Mouse (Mus musculus): Measurements from ENCODE around the gene Hist2h4. TPM values are rescaled to one million over a fixed set of nuclear protein-coding genes. Genes with fewer than 3 reads are reported as not detected.

Hist2h4 gene
- 5.1 and 5.6 TPM in 2 replicates for polyA plus RNA-seq (2012; rRNA removed)

DNA sequence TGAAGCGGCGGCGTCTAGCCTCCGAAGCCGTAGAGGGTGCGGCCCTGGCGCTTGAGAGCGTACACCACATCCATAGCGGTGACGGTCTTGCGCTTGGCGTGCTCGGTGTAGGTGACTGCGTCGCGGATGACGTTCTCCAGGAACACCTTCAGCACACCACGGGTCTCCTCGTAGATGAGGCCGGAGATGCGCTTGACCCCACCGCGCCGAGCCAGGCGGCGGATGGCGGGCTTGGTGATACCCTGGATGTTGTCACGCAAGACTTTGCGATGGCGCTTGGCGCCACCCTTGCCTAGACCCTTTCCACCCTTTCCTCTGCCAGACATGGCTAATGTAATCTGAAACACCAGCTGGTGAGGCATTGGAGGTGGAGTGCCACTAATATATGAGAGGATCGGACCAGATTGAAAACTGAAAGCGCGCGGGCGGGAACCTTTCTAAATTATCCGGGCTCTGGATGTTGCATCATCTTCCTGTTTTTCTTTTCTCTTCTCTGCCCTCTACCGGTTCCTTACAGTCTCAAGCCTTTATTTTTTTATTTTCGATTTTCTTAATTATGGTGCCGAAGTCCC, at the start of gene Hist2h4:
Hist2h4 (minus strand) TSS at position 333 of the 572 bp plus-strand sequence.
- TF ChIP-seq POLR2A (IDR thresholded peaks at IDR 0.05; ENCODE audit: borderline replicate concordance, extremely low read depth, low read depth, low read length) (peak; percentile 100), CTCF (IDR thresholded peaks at IDR 0.05; ENCODE audit: insufficient read depth, low read length) (0 out of 2 replicates have a peak, but pooled peaks have one; percentile 5)
- peak; percentile 95 for DNase-seq
- peaks cover 15% of the 10 kb centered on the region for H3K4me1 ChIP-seq (ENCODE audit: control insufficient read depth, insufficient read depth, low read length)
- peak within 1 kb of the TSS; percentile 99 for H3K4me3 ChIP-seq (replicated peaks; ENCODE audit: extremely low read depth, low read depth, low read length)
- WGBS = under 1% methylated on average over 40 of the region's 40 CpGs

DNA sequence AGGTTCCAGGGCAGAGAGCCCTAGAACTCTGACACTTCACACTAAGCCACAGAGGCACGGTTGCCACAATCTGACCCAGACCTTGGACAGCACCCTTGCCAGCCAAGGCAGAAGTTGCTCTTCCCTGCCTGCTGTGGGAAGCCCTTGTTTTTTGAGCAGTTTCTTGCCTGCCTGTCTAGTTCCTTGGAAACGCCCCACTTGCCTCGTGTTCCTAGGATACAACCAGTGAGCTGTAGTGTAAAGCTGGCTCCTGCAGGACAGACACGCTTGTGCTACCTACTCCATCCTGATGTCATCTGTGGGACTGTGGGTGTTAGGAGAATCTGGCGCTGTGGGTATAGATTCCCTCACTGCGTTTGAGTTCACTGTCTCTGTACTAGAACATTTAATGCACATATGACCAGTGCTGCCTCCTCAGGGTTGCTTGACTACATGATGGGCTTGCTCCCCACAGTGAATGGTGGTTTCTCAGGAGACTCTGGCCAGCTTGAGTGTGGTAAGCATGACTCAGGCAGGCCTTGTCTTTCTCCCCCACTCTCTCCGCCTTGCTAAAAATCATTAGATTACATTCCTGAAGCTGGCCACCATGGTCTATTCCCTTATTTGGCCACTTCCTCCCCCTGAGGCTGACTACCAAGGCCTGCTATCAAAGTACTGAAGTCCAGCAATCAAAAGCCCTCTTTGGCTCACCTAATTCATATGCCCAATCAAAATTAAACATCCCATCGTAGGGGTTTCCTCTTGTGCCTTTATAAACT, 49.4 kb upstream of the Hist2h4 start:
- 57% methylated on average over 8 of the region's 8 CpGs for WGBS
- H3K4me1 ChIP-seq (ENCODE audit: control insufficient read depth, insufficient read depth, low read length) = no peaks in the 10 kb centered on the region
- no peak overlapping the region for H3K4me3 ChIP-seq (replicated peaks; ENCODE audit: extremely low read depth, low read depth, low read length)
- DNase-seq = no peak
- TF ChIP-seq CTCF (IDR thresholded peaks at IDR 0.05; ENCODE audit: insufficient read depth, low read length) = no peak
- no peak for TF ChIP-seq POLR2A (IDR thresholded peaks at IDR 0.05; ENCODE audit: borderline replicate concordance, extremely low read depth, low read depth, low read length)

DNA sequence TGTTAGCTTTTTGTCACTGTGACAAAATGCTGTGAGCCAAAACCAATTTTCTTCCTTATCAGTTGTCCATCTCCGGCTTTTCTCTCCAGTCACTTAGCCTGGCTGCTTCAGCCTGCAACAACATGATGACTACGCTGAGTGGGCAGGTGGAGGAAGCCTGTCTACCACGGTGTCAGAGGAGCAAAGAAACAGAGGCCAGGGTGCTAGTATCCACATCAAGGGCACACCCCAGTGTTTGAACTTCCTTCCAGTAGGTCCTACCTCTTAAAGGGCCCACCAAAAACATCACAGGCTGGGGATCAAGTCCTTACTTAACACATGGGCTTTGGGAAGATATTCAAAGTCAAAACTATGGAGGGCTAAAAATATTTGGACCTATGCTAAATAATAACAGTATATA, 46.3 kb upstream of the Hist2h4 start:
- TF ChIP-seq CTCF (IDR thresholded peaks at IDR 0.05; ENCODE audit: insufficient read depth, low read length) (no peak), POLR2A (IDR thresholded peaks at IDR 0.05; ENCODE audit: borderline replicate concordance, extremely low read depth, low read depth, low read length) (no peak)
- no peak for DNase-seq
- no peaks in the 10 kb centered on the region for H3K4me1 ChIP-seq (ENCODE audit: control insufficient read depth, insufficient read depth, low read length)
- WGBS = 45% methylated on average over 3 of the region's 3 CpGs
- H3K4me3 ChIP-seq (replicated peaks; ENCODE audit: extremely low read depth, low read depth, low read length) = no peak overlapping the region

DNA sequence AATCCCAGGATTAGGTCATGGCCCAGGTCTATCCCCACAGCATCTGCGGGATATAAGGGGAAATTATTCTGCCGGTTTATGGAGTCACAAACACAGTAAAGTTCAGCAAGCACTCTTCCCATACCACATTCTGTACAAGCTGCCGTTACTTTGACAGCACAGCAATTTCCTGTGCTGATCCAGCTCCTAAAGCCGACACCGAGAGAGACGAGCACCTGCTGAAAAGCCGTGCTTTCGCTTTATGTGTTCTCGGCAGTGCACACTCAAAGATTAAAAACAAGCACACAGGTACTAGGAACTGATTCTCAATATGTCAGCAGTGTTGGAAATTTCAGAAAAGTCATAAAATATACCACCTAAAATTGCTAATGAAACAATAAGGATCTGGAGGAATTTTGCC, 43.4 kb upstream of the Hist2h4 start:
- H3K4me3 ChIP-seq (replicated peaks; ENCODE audit: extremely low read depth, low read depth, low read length) = no peak overlapping the region
- no peak for TF ChIP-seq CTCF (IDR thresholded peaks at IDR 0.05; ENCODE audit: insufficient read depth, low read length)
- no peak for TF ChIP-seq POLR2A (IDR thresholded peaks at IDR 0.05; ENCODE audit: borderline replicate concordance, extremely low read depth, low read depth, low read length)
- H3K4me1 ChIP-seq (ENCODE audit: control insufficient read depth, insufficient read depth, low read length) = no peaks in the 10 kb centered on the region
- no peak for DNase-seq
- WGBS = 52% methylated on average over 9 of the region's 9 CpGs

DNA sequence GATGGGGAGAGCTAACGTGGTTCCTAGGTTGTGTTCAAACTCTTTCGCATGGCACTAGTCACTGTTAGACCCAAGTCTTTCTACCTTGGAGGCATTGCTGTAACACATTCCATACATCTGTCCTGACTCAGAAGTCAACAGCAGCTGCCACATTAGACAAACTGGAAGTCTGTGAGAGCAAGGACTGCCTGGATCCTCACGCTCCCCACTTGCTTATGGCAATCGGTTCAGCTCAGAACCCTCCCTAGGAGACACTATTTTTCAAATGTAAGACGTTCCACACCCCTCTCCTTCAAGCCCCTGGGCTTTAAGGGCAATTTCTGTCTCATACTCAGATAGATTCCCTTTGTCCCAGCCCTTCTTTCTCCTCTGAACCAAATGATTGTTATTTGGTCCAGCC, 39.0 kb upstream of the Hist2h4 start:
- WGBS = 81% methylated on average over 5 of the region's 5 CpGs
- no peaks in the 10 kb centered on the region for H3K4me1 ChIP-seq (ENCODE audit: control insufficient read depth, insufficient read depth, low read length)
- H3K4me3 ChIP-seq (replicated peaks; ENCODE audit: extremely low read depth, low read depth, low read length) = no peak overlapping the region
- no peak for DNase-seq
- no peak for TF ChIP-seq CTCF (IDR thresholded peaks at IDR 0.05; ENCODE audit: insufficient read depth, low read length)
- no peak for TF ChIP-seq POLR2A (IDR thresholded peaks at IDR 0.05; ENCODE audit: borderline replicate concordance, extremely low read depth, low read depth, low read length)

DNA sequence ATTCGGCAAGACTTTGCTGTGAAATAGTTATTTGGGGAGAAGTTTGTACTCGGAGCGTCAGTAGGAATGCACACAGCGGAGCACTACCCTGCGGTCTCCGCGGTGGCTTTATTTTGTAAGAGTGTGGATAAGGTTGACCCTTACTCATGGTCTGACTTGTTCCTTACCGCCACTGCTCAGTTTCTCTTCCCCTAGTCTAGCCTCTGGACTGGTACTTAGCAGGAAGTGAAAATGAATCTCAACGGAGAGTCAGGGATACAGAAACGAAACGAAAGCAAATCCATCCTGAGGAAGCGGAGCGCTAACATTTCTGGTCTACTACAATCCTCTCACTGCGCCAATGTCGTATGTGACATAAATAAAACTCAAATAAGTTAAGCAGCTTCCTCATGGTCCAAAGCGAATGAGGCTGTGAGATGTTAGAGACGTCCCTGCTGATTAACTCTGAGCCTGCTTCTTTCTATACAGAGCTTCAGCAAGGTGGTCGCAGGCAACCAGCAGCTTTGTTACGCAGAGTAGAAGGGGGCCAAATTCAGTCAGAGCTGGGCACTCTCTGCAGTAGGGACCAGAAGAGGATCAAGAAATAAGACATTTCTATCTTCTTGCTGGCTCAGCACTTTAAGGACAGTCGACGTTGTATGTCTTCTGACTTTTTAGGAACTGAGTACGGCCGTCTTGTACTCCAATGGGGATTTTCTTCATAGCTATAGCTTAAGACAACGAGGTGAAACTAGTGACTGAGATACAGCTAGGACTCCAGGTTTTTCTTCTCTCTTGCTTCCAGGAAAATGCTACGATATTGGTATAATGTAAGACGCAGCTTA, 37.8 kb upstream of the Hist2h4 start:
- DNase-seq = no peak
- Histone ChIP-seq H3K4me3 (replicated peaks; ENCODE audit: extremely low read depth, low read depth, low read length) (peak overlapping the region; percentile 51), H3K4me1 (ENCODE audit: control insufficient read depth, insufficient read depth, low read length) (no peaks in the 10 kb centered on the region)
- no peak for TF ChIP-seq CTCF (IDR thresholded peaks at IDR 0.05; ENCODE audit: insufficient read depth, low read length)
- TF ChIP-seq POLR2A (IDR thresholded peaks at IDR 0.05; ENCODE audit: borderline replicate concordance, extremely low read depth, low read depth, low read length) = no peak
- WGBS = 49% methylated on average over 26 of the region's 26 CpGs

DNA sequence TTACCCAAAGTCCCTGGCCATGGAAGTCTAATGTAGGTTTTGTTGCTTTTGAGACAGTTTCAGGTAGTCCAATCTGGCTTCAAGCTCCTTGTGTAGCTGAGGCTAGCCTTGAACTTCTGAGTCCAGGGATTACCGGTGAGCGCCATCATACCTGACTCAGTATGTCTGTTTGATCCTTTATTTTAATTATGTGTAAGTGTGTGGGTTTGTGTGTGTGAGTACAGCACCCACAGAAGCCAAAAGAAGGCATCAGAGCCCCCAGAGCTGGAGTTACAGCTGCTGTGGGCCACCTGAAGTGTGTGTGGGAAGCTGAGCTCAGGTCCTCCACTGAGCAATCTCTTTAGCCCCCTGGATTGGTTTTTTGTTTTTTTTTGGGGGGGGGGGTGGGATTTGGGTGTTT, 36.5 kb upstream of the Hist2h4 start:
- DNase-seq = no peak
- TF ChIP-seq POLR2A (IDR thresholded peaks at IDR 0.05; ENCODE audit: borderline replicate concordance, extremely low read depth, low read depth, low read length) (no peak), CTCF (IDR thresholded peaks at IDR 0.05; ENCODE audit: insufficient read depth, low read length) (no peak)
- WGBS = 99% methylated on average over 2 of the region's 2 CpGs
- no peaks in the 10 kb centered on the region for H3K4me1 ChIP-seq (ENCODE audit: control insufficient read depth, insufficient read depth, low read length)
- no peak overlapping the region for H3K4me3 ChIP-seq (replicated peaks; ENCODE audit: extremely low read depth, low read depth, low read length)

DNA sequence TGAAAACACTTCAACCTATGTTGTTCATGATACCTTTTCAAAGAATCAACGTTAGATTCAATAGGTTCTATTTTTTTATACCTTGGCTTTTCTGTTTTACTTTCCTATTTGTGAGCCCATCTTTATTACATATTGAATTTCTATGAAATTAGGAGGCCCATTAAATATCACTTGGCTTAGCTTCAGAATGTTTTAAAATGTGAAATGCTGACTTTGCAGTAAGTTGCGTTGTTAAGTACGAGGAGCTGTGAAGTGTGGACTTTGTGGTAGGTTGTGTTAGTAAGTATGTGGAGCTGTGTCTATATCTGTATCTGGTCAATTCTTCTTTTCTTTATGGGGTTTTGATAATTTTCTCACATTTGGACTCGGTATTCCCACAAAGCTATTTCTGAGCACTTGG, 35.2 kb upstream of the Hist2h4 start:
- no peak overlapping the region for H3K4me3 ChIP-seq (replicated peaks; ENCODE audit: extremely low read depth, low read depth, low read length)
- TF ChIP-seq CTCF (IDR thresholded peaks at IDR 0.05; ENCODE audit: insufficient read depth, low read length) (no peak), POLR2A (IDR thresholded peaks at IDR 0.05; ENCODE audit: borderline replicate concordance, extremely low read depth, low read depth, low read length) (no peak)
- DNase-seq = no peak
- 90% methylated on average over 4 of the region's 4 CpGs for WGBS
- no peaks in the 10 kb centered on the region for H3K4me1 ChIP-seq (ENCODE audit: control insufficient read depth, insufficient read depth, low read length)

DNA sequence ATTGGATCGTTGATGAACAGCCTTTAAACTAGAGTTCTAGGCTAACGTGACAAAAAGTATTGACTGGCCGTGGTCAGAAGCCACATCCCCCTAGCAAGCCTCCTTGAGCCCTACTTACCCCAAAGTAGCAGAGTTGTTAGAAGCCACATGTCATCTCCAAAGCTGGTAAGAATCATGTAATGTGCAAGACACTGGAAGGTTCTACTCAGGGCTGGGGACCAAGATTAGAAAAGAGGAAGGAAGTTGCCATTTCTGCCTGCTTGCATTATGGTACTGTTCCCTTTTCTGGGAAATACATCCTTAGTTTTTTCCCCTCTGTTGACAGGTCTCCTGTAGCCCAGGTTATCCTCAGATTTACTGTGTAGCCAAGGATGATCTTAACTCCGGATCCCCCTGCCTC, 30.7 kb upstream of the Hist2h4 start, which contains the start of gene Fcgr1:
Fcgr1 (minus strand) TSS at position 183 of the 400 bp plus-strand sequence.
- WGBS = 62% methylated on average over 4 of the region's 4 CpGs
- no peak for DNase-seq
- TF ChIP-seq CTCF (IDR thresholded peaks at IDR 0.05; ENCODE audit: insufficient read depth, low read length) = no peak
- no peak for TF ChIP-seq POLR2A (IDR thresholded peaks at IDR 0.05; ENCODE audit: borderline replicate concordance, extremely low read depth, low read depth, low read length)
- Histone ChIP-seq H3K4me1 (ENCODE audit: control insufficient read depth, insufficient read depth, low read length) (no peaks in the 10 kb centered on the region), H3K4me3 (replicated peaks; ENCODE audit: extremely low read depth, low read depth, low read length) (no peak within 1 kb of the TSS)
